Mouse (Mus musculus) leukemia stem cell, adult 10-12 weeks (primary cell): ENCODE results near the gene Gm20547. TPM values are rescaled to one million over a fixed set of nuclear protein-coding genes. Genes with fewer than 3 reads are reported as not detected.

Source experiments
- polyA plus RNA-seq: library from polyadenylated mRNA; stranded (reverse); fragments of >175 nt; gene quantifications from 2 replicates; pipeline ENCODE4 v1.2.3, GENCODE M21; 2012; ENCODE audit warnings: low replicate concordance

Gm20547 gene
- polyA plus RNA-seq = 0.10 TPM in 1 of 2 replicates, not detected in the other

DNA sequence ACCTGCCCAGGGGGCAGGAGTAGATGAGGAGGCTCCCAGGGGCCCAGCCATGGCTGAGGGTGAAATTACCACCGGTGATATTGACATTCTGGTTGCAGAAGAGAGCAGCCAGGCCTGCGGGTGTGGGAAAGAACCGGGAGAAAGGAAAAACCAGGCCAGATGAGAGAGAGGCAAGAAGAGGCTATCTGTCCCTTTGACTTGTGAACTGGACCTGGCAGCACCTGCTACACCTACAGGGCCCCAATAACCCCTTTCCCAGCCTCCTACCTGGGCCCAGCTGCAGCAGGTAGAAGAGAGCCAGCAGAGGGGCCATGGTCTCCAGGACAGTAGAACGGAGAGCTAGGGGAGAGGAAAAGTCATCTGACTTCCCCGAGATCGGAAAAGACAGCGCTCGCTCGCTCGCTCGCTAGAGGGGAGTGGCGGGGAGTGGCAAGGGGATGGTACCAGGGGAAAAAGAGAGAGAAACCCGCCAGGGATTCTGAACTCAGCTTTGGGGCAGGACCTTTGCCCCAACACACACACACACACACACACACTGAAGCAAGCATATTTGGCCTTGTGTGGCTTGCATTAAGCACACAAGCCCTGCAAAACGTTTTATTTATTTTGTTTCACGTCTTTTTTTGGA lies at the start of gene Gm20547:
Gene Gm20547 (minus strand): TSS at position 360 of the 628 bp plus-strand sequence.

DNA sequence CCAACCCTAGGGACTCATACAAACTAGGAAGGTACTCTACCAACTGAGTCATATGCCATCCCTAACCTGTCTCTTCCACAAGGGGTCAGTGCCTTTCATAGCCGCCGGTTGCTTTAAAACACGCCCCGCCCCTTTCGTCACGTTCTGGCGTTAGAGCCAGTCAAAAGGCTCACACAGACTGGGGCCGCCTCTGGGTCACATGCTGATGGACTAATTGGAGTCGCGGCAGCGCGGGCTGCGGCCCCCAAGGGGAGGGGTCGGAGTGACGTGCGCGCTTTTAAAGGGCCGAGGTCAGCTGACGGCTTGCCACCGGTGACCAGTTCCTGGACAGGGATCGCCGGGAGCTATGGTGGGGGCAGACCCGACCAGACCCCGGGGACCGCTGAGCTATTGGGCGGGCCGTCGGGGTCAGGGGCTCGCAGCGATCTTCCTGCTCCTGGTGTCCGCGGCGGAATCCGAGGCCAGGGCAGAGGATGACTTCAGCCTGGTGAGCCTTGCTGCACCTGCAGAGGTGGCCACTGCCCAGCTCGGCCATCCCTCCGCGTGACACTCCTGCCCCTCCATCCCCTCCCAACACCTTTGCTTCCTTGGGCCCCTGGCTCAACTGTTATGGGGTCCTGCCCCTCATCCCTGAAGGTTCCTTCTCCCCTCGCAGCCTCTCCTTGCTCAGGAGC lies 49.4 kb upstream of the Gm20547 start, which contains the start of gene Neu1:
Gene Neu1 (plus strand): TSS at position 193 of the 674 bp plus-strand sequence.

DNA sequence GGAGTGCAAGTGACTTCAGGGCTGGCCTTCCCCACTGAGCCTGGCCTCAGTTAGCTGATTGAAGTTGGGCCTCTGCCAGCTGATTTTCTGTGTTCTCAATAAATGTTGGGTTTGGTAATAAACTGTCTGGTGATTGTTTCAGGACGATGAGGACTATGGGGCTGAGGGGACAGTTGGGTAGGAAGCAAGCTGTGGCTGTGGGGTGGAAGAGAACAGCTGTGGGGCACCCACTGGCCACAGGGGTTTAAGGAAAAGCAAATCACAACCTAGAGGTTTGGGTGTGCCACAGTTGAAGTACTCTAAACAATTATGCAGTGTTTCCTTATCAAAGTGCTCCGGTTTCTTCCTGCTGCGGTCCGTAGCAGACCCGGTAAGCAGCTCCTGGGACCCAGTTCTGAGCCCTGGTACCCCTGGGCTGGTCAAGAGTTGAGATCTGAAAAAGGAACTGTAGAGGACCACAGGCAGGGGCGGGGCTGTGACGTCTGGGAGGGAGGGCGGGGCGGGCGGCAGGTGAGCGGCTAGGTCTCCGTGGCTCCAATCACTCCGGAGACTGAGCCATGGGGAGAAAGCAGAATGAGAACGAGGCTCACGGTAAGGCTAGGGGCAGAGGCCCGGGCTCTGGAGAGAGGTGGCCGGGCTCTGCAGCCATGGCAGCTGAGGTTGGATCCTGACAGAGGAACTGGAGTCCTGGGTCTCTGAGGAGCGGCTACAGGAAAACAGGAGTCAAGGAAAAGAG lies 32.3 kb upstream of the Gm20547 start, which contains the start of gene Slc44a4:
Gene Slc44a4 (plus strand): TSS at position 537 of the 736 bp plus-strand sequence.

DNA sequence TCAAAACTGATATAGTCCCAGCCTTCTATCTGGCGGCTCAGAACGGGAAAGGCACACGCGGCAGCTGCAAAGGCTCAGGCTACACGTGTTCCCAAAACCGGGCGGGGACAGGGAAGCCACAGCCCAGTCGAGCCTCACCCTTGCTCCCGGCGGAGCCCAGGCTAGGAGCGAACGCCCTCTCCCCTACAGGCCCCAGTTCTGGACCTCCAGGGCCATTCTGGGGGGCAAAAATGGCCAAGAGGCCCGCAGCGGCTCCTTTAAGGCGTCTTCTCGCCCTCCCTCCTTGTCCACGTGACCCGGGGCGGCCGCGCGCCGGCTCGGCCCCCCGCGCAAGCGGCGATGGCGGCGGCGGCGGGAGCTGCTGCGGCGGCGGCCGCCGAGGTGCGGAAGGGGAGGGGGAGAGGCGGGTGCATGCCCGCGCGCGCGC lies 16.3 kb upstream of the Gm20547 start, which contains the start of the genes C2 and Ehmt2:
Gene C2 (minus strand): TSS at position 106 of the 427 bp plus-strand sequence.
Gene Ehmt2 (plus strand): TSS at position 310 of the 427 bp plus-strand sequence.

DNA sequence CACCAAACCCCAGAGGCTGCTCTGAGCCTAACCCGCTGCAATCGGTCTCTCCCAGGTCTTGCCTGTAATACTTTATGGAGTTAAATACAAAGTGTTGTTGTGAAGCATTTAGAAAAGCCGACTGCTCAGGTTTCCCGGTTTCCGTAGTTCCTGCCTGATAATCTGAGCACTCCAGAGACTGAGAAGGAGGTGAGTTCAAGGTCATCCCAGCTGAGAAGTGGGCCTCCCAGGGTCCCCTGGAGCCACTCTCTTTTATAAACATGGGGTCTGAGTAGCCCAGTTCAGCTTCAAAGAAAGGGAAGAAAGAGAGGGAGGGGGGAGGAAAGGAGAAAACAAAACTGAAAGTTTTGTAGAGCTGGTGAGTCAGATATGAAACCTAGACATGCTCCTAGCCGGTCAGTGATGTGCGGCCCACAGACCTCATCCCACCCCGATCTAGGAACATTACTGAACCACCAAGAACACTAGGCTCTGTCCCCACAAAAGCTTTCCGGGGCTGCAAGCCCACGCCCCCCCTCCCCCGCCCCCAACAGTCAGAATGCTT lies 2.4 kb downstream of the Gm20547 start, which contains the start of gene Zbtb12:
Gene Zbtb12 (plus strand): TSS at position 148 of the 544 bp plus-strand sequence.

DNA sequence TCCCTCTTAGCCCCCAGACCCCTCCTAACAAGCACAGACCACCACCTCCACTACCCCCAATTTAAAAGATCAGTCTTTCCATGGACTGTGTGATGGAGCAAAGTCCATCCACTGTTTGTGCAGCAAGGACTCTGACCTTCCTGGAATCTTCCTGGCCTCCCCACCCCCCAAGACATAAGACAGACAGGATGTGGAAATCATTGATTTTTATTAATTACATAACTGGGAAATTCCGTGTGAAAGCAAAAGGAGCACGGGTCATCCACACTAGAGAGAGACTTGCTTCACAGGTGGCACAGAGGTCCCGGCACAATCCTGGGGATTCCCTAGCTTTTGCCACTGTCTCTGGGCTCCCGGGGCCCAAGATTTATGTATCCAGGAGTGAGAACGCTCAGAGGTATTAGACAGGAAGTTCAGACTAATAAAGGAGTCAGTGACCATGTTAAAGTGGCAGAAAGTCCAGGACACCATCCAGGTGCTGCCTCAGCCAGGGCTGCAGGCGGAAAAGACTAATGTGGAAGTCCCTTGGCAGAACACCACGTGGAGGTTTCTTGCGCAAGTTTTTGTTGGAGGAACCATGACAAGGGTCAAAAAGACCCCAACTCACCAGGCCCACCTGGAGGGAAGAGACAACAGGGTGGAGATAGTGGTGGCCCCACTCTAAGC lies 19.3 kb downstream of the Gm20547 start, which contains the start of gene Cfb:
Gene Cfb (minus strand): TSS at position 103 of the 666 bp plus-strand sequence.

DNA sequence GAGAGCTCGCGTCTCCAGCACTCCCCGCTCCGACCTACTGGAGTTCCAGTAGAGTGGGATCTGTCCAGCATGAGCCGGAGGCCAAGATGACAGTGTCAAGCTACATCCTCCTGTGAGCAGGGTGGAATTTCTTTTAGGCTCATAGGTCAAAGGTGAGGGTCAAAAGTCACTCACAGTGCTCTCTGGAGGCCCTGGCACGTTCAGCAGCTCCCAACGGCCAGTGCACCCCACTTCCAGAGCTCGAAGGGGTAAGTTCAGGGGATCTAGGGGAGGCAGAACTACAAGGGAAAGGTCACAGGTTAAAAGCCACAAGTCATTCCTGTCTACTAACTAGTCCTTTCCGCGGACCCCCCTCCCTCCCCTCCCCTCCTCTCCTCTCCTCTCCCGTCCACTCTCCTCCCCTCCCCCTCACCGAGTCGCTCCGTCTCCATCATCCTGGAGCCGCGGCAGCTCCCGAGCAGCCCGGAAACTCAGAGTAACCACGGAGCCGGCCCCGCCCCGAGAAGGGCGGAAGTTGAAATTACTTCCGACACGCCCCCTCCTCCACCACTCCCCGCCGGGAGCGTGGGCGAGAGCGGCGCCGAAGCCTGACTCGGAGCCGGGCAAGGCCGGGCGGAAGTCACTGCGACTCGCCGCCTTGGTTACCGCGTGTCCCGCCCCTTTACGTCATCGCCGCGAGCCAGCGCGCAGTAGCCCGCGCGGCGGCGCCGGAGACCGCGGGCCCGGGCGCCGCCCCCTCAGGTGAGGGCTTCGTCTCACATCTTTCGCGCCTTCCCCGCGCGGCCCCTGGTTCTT lies 31.9 kb downstream of the Gm20547 start, which contains the start of the genes Skiv2l and Nelfe:
Gene Skiv2l (minus strand): TSS at position 489 of the 795 bp plus-strand sequence.
Gene Nelfe (plus strand): TSS at position 670 of the 795 bp plus-strand sequence.

DNA sequence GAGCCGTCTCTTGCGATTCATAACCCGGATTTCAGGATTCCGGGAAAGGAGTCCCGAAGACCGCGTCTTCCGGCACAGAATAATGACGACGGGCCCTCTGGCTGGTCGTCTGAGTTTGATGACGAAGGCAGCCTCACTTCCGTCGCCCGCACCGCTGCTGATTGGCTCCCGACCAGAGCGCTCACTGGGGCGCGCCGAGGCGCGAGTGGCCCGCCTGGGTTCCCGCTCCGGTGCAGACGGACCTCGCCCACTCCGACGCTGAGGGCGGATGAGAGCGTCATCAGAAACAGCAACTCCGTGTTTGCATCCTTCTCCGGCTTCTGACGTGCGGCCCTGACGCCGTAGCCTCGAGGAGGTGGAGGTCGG lies 45.0 kb downstream of the Gm20547 start, which contains the start of the genes Stk19 and Dxo:
Gene Stk19 (minus strand): TSS at position 90 of the 366 bp plus-strand sequence.
Gene Dxo (plus strand): TSS at position 164 of the 366 bp plus-strand sequence.

Other genes starting within 250 kb of the Gm20547 start
- 3.9 and 5.3 TPM in 2 replicates for gene Fkbpl, start 237.3 kb downstream of the Gm20547 start, polyA plus RNA-seq
- gene Atf6b, start 234.9 kb downstream of the Gm20547 start, polyA plus RNA-seq = 269 and 430 TPM in 2 replicates
- gene Tnxb, start 211.5 kb downstream of the Gm20547 start, polyA plus RNA-seq = 0.32 and 1.9 TPM in 2 replicates
- 0.87 and 2.9 TPM in 2 replicates for gene C4b, start 138.2 kb downstream of the Gm20547 start, polyA plus RNA-seq
- gene Cyp21a1, start 77.5 kb downstream of the Gm20547 start, polyA plus RNA-seq = 0.54 TPM in 1 of 2 replicates, not detected in the other
- gene Stk19, start 45.1 kb downstream of the Gm20547 start, polyA plus RNA-seq = 62.8 and 63.3 TPM in 2 replicates
- gene Dxo, start 45.0 kb downstream of the Gm20547 start, polyA plus RNA-seq = 50.7 and 116 TPM in 2 replicates
- gene Skiv2l, start 31.8 kb downstream of the Gm20547 start, polyA plus RNA-seq = 53.7 and 54.2 TPM in 2 replicates
- gene Nelfe, start 31.7 kb downstream of the Gm20547 start, polyA plus RNA-seq = 121 and 205 TPM in 2 replicates
- gene Cfb, start 19.5 kb downstream of the Gm20547 start, polyA plus RNA-seq = 0.41 and 1.5 TPM in 2 replicates
- gene Zbtb12, start 2.6 kb downstream of the Gm20547 start, polyA plus RNA-seq = 6.4 and 10.1 TPM in 2 replicates
- gene C2, start 16.2 kb upstream of the Gm20547 start, polyA plus RNA-seq = 1.3 and 3.9 TPM in 2 replicates
- 427 and 438 TPM in 2 replicates for gene Ehmt2, start 16.4 kb upstream of the Gm20547 start, polyA plus RNA-seq
- gene Slc44a4, start 32.4 kb upstream of the Gm20547 start, polyA plus RNA-seq = not detected in 2 replicates
- 22.5 and 43.0 TPM in 2 replicates for gene Neu1, start 49.2 kb upstream of the Gm20547 start, polyA plus RNA-seq
- gene Hspa1b, start 77.2 kb upstream of the Gm20547 start, polyA plus RNA-seq = 16.5 and 41.3 TPM in 2 replicates
- gene Gm20481, start 87.9 kb upstream of the Gm20547 start, polyA plus RNA-seq = not detected in 2 replicates
- gene Hspa1a, start 90.1 kb upstream of the Gm20547 start, polyA plus RNA-seq = 3.5 and 6.7 TPM in 2 replicates
- not detected in 2 replicates for gene Hspa1l, start 90.7 kb upstream of the Gm20547 start, polyA plus RNA-seq
- gene Lsm2, start 99.8 kb upstream of the Gm20547 start, polyA plus RNA-seq = 146 and 328 TPM in 2 replicates
- 1,671 and 2,394 TPM in 2 replicates for gene Vars, start 118.9 kb upstream of the Gm20547 start, polyA plus RNA-seq
- gene Vwa7, start 134.5 kb upstream of the Gm20547 start, polyA plus RNA-seq = 1.2 and 1.8 TPM in 2 replicates
- 8.2 and 32.0 TPM in 2 replicates for gene Sapcd1, start 146.0 kb upstream of the Gm20547 start, polyA plus RNA-seq
- gene Msh5, start 164.7 kb upstream of the Gm20547 start, polyA plus RNA-seq = 33.3 and 82.0 TPM in 2 replicates
- gene Clic1, start 167.9 kb upstream of the Gm20547 start, polyA plus RNA-seq = 197 and 295 TPM in 2 replicates
- gene Ddah2, start 177.0 kb upstream of the Gm20547 start, polyA plus RNA-seq = 22.4 and 54.0 TPM in 2 replicates
- 0.34 TPM in 1 of 2 replicates, not detected in the other for gene Ly6g6c, start 183.3 kb upstream of the Gm20547 start, polyA plus RNA-seq
- 0.27 and 0.54 TPM in 2 replicates for gene Mpig6b, start 184.1 kb upstream of the Gm20547 start, polyA plus RNA-seq
- not detected in 2 replicates for gene Ly6g6e, start 194.9 kb upstream of the Gm20547 start, polyA plus RNA-seq
- gene Ly6g6d, start 196.0 kb upstream of the Gm20547 start, polyA plus RNA-seq = not detected in 2 replicates
- 0.31 TPM in 1 of 2 replicates, not detected in the other for gene Ly6g6f, start 203.6 kb upstream of the Gm20547 start, polyA plus RNA-seq
- gene Abhd16a, start 207.2 kb upstream of the Gm20547 start, polyA plus RNA-seq = 312 and 354 TPM in 2 replicates
- not detected in 2 replicates for gene Ly6g5c, start 226.2 kb upstream of the Gm20547 start, polyA plus RNA-seq
- 0.71 TPM in 1 of 2 replicates, not detected in the other for gene Ly6g5b, start 233.4 kb upstream of the Gm20547 start, polyA plus RNA-seq
- 76.3 and 112 TPM in 2 replicates for gene Gpank1, start 239.4 kb upstream of the Gm20547 start, polyA plus RNA-seq
- 69.5 and 70.4 TPM in 2 replicates for gene Csnk2b, start 240.0 kb upstream of the Gm20547 start, polyA plus RNA-seq
- gene D17H6S53E, start 244.3 kb upstream of the Gm20547 start, polyA plus RNA-seq = 9.5 and 12.1 TPM in 2 replicates